Mouse (Mus musculus): ENCODE measurements around the gene Crybb1. TPM values are rescaled to one million over a fixed set of nuclear protein-coding genes. Genes with fewer than 3 reads are reported as not detected.
A peak's percentile ranks its signal among the peaks of the same experiment; 100 is the strongest.

Gene Crybb1
- total RNA-seq, 2 experiments from 2014 or later = 0.64 to 0.70 TPM

DNA sequence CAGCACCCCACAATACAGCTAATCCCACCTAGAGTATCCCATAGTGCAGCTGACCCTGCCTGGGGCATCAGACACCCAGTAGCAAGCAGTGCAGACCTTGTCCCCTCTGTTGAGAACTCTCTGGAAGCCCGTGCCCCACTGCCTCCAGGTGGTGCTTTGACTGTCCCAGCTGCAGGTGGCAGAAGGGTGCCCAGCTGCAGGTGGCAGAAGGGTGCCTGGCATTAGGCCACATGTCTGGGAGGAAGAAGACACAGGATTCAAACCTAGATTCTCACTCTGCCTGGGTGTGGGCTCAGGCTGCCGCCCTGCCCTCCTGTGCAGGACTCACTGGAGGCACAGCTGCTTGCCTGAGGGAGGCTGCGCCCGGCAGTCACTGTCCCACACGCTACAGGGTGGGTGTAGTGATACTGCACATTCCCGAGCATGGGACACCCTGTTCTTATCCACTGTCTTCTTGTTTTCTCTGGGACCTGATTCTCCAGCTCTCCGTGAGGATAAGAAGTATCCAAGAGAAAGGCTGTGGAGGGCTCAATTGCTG, 30.0 kb downstream of the Crybb1 start:
- no peak for DNase-seq (ENCODE audit: low spot score in 2 of 2)

DNA sequence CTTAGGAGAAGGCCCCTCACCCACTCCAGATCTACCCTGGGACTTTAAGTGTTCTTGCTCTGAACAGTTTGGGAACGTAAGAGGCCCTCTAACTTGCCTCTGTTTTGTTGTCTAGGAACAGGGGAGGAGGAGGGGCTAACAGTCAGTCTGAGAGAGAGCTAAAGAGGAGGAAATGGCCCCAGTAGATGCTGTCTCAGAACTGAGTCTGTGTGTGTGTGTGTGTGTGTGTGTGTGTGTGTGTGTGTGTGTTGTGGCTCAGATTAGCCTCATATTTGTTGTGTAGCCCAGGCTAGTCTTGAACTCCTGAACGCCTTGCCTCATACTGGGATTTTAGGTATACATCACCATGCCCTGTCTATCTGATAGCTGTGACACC, 31.0 kb downstream of the Crybb1 start:
- DNase-seq (ENCODE audit: low spot score in 2 of 2) = no peak

DNA sequence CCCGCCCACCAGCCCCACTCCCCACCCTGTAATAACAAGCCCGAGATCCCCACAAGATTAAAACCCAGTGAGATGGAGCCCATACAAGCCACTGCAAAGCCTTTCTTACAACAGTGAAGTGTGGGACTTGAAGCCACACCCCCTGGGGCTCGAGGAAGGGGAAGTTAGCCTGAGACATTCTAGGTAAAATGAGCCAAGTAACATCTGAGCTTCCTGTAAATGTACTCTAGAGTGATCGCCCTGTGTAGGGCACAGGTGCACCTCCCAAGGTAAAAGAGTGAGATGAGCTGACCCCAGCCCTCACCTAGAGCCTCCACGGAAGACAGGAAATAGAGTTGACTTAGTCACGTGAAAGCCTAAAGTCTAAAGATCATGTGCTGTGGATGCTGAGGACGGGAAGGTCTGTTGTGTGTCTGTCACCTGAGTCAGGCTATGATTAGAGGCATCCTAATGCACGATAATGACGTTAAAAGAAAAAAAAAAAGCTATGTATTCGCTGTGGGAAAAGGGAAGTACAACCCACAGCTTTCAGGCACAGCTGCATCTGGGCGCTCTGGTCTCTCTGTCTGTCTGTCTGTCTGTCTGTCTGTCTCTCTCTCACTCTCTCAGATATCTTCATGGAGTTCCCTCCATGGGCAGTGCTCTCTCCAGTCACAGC, 31.5 kb downstream of the Crybb1 start:
- DNase-seq (ENCODE audit: low spot score in 2 of 2) = no peak

DNA sequence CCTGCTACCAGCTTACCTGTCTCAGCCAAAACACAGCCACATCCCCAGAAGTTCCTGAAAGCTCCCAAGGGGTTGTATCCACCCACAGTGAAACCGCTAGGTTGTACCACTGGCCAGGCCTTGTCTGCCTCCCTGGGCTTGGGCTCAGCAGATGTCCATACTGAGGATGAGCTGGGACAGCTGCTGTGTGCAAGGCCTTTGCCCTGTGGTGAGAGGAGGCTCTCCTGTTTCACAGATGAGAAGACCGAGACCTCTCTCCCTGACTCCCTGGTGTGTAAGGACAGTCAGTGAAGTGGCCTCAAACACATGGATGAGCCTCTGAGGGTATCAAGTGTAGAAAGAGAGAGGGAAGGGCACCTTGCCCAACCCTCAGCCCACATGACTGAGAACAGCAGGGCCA, 32.0 kb downstream of the Crybb1 start:
- no peak for DNase-seq (ENCODE audit: low spot score in 2 of 2)

DNA sequence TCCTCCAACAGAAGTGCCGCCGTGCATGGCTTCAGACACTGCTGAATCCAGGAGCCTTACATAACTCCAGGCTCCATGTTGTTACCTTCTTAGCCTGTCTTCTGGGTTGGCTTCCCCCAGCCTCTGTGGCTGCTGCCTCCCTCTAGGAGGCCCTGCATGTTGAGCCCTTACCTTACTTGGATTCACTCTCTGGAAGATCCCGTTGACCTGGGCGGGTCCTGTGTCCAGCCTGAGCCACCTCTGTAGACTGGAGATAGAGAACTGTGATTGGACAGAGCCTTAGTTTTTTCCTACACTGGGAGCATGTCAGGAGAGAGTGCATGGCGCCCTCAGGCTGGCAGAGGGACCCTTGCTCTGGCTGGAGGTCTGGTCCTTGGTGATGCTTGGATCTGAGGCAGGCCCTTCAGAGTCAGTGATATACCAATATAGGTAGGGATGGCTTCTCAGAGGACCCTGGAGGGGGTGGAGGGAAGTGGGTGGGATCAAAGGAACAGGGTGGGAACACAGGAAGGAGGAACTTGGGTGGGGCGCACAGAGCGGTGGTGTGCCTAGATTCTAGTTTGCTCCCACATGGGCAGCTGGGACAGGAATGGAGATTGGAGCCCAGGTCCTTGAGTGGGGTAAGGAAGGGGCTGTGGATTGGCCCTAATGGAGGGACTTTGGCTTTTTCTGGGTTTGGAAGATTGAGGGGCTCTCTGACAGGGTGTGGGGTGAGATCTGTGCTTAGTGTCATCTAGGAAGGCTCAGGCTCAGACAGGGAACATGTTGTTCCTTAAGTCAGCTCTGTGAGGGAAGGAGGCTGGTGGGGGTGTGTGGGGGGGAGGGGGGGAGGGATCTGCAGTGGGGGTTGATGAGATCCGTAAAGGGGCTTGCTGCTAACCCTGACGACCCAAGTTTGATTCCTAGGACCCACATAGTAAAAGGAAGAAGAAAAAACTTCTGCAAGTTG, 32.9 kb downstream of the Crybb1 start:
- no peak for DNase-seq (ENCODE audit: low spot score in 2 of 2)

DNA sequence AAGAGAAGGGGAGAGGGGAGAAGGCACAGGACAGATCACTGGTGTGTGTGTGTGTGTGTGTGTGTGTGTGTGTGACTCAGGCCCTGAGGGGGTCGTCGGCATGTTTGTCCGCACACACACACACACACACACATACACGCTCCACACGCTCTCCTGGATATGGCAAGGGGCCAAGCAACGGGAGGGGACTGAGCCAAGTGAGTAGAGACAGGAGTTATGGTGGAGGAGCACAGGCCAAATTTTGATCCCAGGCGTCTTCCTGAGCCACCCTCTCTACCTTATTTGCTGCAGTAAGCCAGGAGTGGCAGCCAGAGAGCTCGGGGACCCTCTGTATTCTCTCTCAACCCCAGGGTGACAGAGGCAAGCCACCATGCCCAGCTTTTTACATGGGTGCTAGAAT, 33.6 kb downstream of the Crybb1 start:
- DNase-seq (ENCODE audit: low spot score in 2 of 2) = no peak

DNA sequence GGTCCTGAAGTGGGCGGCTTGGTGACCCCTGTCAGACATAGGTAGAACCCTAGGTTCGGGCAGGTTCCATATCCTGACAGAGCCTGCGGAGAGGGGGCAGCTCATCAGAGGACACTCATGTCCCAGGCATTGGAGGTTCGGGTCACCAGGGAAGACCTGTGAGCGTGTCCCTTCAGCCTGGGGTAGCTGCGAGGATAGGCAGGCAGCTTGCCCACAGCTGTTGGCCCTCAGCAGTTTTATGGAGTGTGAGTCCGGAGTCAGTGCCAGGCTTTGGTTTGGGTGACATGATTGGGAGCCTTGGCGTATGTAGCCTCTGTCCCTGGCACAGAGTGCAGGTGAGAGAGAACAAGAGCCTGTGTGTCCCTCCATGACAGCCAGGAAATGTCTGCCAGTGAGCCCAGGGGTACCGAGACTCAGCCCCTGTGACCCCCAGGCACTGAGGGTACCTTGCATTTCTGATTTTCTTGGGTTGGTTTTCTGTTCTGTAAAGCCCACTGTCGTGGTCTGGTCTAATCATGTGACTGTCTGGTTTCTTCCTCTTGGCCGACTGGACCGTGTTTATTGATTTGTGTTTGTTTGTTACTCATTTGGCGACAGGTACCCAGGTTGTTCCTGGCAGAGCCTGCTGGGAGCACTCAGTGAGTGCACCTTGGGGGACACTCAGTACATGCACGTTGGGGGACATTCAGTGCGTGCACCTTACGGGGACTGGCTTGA, 34.4 kb downstream of the Crybb1 start:
- DNase-seq (ENCODE audit: low spot score in 2 of 2) = peak in 1 of 2 experiments; percentile 42

DNA sequence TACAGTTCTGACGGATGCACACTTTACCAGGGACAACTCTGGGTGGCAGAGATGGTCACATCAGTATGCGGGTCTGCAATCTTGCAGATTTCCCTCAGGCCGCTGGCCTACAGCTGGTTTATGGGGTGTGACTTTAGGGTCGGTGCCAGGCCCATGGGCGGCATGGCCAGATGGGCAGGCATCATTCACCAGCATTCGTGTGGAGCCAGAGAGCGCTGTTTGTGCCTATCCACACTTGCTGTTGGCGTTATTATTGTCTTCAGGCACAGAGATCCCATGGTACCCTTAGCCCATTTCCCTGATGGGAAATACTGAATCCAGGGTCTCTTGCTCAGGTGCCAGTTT, 34.9 kb downstream of the Crybb1 start:
- DNase-seq (ENCODE audit: low spot score in 2 of 2) = no peak

DNA sequence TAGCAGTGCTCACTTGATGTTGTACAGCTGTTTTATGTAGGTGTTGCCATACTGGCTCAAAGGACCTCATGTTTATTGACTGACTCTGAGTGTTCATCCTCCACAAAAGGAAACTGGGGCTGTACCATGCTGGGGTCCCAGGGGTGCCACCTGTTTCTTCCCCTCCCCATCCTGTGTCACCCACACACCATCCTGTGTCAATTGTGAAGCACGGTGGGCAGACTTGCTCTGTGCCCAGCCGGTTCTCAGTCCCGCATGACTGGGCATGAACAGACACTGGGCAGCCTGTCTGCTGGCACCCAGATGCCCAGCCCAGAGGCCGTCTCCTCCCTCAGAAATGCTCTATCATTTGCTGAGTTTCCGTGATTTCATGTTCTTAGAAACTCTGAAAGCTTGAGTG, 36.3 kb downstream of the Crybb1 start:
- no peak for DNase-seq (ENCODE audit: low spot score in 2 of 2)

DNA sequence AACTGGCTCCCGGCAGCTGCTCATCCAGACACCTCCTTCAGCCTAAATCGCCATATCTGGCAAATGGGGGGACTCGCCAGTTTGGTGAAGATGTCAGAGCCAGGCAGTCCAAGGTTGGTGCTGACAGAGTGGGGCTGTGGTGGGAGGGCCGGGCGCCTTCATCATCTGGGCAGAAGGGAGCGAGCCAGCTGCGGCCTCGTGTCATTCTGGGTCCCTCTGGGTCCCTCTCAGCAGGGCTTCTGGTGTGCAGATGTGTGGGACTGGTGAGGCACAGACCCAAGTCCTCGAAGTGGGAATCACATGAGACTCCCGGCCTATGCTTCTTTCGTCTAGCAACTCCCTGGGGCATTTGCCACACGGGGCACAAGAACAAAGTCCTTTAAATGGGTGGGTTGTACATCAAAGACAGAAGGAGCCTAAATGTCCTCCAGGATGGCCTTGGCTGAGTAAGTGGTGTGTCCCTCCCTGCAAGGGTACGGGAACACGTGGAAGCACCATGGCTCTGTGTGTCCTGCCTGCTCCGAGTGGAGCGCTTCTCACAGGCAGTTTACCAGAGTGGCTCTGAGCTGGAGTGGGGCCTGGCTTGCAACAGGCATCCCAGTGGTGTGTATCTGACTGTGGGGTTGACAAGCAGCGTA, 36.8 kb downstream of the Crybb1 start:
- no peak for DNase-seq (ENCODE audit: low spot score in 2 of 2)

DNA sequence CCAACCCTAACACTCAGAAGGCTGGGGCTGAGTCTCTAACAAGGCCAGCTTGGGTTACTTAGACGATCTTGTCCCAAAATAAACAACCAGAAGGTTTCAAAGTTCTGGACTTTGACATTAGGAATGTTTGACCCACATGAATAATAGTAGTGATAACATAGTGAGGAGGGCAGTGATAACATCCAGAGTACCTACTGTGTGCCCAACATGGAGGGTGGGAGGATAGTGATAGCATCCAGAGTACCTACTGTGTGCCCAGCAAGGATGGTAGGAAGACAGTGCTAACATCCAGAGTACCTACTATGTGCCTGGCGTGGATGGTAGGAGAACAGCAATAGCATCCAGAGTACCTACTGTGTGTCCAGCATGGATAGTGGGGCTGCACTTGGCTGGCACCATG, 38.2 kb downstream of the Crybb1 start:
- no peak for DNase-seq (ENCODE audit: low spot score in 2 of 2)

DNA sequence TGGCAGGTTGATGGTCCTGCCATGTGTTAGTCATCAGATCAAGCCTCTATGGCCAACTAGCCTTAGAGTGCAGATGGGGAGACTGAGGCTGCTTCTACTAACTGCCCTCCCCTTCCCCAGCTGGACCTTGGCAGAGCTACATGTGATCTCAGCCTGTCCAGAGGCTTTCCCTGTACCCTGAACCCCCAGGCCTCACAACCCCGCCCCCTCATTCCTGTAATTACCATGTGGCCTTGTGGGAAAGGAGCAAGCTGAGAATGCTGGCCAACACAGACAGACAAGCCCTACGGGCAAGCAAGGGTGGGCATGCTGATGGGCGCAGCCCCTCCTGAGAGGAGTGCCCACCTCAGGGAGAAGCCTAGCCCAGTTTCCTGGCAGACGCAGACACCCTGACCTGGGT, 39.1 kb downstream of the Crybb1 start:
- no peak for DNase-seq (ENCODE audit: low spot score in 2 of 2)

DNA sequence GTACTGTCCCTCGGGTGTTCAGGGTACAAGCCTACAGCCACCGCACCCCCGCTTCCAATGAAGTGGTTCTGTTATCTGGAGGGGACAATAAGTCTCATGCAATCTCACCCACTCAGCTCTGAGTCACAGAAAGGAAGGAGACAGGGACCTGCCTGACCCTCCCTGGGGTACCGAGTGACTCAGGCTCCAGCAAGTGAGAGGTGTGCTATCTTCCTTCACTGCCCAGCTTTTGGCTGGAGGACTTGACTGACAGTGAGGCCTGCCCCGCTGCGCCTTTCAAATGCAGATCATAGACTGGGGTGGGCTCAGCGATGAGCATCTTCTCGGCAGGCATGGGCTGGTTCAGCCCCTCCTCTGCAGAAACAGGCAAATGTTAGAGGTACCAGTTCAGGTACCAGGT, 39.5 kb downstream of the Crybb1 start:
- no peak for DNase-seq (ENCODE audit: low spot score in 2 of 2)

DNA sequence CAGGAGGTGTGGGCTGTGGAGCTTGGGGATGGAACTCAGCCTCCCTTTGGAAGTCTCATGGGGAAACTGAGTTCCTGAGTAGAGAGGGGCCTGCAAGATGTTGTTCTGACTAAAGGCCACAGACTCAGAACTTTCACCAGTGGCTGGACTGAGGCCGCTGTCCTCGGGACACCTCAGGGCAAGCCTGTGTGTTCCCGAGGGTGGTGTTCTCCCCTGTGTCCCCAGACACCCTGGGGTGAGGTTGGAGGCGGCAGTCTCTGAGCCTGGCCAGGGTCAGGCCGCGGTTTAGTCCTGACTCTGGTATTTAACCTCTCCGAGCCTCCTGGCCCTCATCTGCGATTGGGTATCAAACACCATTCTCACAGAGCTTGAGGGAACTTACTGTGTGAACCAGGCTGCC, 39.9 kb downstream of the Crybb1 start:
- DNase-seq (ENCODE audit: low spot score in 2 of 2) = no peak

DNA sequence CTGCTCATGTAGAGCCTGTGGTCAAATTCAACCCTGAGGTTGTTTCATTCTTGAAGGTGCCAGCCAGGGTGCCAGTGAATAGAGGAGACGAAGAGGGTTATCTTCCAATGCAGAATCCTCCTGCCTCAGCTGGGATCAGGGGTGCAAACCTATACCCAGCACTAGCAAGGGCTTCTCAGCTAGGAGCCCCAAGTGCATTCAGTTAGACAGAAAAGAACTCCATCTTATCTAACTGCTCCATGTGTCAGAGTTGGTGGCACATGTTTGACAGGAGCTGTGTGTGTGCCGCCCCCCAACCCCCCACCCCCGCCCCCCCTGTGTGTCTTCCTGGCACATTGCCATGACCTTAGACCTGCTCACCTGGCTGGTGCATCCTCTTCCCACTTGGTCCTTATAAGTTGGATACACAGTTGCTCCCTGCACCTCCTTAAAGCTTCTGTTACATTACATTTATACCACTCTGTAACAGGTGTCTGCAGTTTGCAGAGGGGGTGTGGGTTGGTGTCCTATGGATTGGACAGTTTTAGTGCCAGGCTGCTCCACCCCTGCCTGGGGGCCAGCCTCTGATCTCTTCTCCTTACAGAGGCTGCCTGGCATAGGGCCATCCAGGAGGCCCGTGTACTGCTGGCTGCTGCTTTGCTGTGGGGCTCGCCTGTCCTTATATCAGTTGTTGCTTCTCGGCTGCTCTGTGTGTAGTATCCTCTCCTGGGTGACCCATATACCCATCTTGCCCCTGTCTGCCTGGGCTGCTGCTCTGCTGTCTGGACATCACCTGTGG, 41.0 kb downstream of the Crybb1 start:
- DNase-seq (ENCODE audit: low spot score in 2 of 2) = no peak

DNA sequence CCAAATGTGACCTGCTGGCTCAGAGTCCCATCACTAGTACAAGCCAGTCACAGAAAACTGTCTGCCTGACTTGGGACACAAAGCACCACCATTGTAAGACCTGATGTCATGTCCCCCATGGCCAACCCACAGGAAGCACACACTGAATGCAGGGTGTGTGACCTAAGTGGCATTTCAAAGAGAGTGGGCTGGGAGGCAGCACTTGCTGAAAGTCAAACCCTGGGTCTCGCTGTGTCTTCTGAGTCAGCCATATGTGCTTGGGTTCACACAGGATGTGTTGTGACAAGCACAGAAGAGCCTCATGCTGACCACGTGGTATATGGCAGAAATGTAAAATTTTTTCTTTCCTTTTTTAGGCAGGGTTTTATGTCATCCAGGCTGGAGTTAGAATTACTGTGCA, 41.6 kb downstream of the Crybb1 start:
- no peak for DNase-seq (ENCODE audit: low spot score in 2 of 2)

DNA sequence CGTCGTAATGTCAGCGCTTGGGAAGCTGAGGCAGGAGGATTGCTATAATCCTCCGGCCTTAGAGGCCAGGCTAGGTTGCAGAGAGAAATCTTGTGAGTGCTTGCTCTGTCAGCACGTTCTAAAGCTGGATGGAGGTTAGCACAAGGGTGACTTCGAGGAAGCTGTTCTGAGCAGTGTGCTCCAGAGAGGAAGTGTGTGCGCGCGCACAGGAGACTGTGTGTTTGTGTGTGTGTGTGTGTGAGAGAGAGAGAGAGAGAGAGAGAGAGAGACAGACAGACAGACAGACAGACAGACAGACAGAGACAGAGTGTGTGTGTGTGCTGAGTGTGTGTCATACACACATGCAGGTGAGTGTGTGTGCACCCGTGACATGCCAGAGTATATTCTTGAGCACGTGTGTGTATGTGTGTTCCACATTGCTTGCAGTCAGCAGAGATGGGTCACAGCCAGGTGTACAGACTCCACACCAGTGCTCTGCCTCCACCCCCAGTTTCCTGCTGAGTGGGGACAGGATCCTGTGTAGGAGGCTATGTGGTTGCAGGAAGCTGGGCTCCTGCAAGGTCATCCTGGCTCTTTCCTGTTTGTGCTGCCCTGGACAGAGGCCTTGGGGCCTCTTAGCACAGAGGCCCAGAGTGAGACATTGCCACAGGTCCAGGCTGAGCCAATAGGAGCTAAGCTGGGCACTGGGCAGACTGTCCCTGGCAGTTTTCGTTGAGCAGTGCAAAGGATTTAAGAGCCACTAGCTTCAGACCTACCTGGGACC, 42.8 kb downstream of the Crybb1 start:
- DNase-seq (ENCODE audit: low spot score in 2 of 2) = no peak

DNA sequence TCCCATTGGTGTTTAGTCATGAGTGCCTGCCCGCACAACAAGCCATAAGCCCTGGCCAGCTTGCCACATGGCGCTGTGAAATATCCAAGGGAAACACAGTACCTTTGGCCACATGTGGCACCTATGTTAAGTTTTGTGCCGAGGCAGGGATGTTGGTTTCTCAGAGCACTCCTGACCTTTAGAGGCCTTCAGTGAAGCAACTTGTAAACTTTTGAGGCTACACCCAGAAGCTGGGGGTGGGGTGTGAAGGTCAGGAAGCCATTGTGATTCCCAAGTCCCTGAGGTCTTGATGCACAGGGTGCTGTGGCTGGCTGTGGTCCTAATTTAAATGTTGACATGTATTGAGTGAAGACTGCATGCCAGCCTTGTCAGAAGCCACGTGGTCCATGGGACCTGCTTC, 43.8 kb downstream of the Crybb1 start:
- no peak for DNase-seq (ENCODE audit: low spot score in 2 of 2)

DNA sequence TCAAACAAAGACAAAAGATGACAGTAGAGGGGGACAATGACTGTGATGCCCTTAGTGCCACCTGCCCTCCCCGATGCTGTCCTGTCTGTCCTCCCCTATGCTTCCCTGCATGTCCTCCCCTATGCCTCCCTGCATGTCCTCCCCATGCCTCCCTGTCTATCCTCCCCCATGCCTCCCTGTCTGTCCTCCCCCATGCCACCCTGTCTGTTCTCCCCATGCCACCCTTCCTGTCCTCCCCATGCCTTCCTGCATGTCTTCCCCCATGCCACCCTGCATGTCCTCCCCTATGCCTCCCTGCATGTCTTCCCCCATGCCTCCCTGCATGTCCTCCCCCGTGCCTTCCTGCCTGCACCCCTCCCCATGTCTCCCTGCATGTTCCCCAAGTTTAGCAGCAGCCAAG, 44.5 kb downstream of the Crybb1 start:
- DNase-seq (ENCODE audit: low spot score in 2 of 2) = no peak

Data from gastrocnemius, postnatal 4 days (tissue).